Mouse (Mus musculus) kidney, postnatal 14 days (tissue): ENCODE data around the gene Gm49027.
"Not testable (repeated sequence)": the region's sequence is repeated elsewhere in the genome, so short reads cannot be mapped to it uniquely, and the experiment has no call there.

Experiments
- DNase-seq: peaks from one replicate; pipeline ENCODE4 v3.0.0; 2022; ENCODE audit warnings: mixed read lengths

The Gm49027 gene

DNA sequence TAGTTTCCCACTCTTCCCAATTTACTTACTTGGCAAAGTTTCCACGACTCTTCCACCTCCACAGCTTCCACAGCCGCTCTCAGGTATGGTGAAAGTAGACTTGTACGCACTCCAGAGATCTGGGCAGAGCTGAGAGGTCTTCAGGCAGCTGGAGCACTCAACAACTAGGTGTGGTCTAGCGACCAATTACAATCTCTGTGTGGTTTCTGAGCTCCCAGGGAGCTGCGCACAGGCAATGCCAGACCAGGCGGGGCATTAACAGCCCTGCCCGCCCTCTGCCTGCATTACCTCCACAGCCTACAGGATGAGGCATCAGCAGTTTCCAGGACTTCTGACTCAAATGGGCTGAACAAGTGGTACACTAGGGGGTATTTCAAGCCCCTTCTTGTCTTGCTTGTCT, at the start of gene Gm49027:
TSS of gene Gm49027 (minus strand) at position 208 of the 400 bp plus-strand sequence.
- DNase-seq = no peak

DNA sequence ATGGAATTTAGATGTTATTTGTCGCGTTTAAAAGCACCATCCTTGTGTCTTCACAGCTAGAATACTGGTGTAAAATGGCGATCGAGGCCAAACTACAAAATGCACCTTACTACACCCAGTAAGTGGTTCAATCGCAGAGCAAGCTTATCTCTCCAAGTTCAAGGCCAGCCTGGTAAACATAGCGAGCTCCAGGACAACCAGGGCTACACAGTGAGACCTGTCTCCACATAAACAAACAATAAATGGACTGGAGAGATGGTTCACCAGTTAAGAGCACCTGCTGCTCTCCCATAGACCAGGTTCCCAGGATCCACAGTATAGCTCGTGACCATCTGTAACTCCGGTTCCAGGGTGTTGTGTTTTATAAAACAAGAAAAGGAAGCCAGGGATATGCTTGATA, 48.1 kb upstream of the Gm49027 start:
- no peak for DNase-seq

GRCm38 (mm10) chr5:123572357-123573186, 47.3 kb upstream of the Gm49027 start, which contains the start of gene Vps33a:
TSS of gene Vps33a (minus strand) at chr5:123573038.
- peak; percentile 99 for DNase-seq

DNA sequence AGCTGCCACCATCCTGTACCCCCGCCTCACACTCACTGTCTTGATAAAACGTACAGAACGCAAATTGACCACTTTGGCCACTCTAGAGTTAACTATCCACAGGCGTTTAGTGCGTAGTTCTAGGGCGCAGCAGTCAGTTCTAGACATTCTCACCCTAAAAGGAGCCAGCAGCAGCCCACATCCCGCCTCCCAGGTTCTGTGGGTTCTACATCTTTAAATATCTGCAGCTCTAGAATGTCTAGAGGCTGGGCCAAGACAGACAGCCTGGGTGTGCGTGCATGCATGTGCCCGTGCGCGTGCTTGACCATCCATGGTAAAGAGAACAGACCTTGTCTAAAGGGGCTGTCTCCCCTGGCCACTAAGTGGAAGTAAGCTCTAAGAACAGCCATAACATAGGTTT, 35.8 kb upstream of the Gm49027 start:
- DNase-seq = no peak

- no peak for DNase-seq
Measured at GRCm38 (mm10) chr5:123559588-123559987, 34.3 kb upstream of the Gm49027 start.

- DNase-seq = peak; percentile 79
Measured at GRCm38 (mm10) chr5:123556451-123556850, 31.2 kb upstream of the Gm49027 start.

- no peak for DNase-seq
Measured at GRCm38 (mm10) chr5:123555693-123556092, 30.4 kb upstream of the Gm49027 start.

DNA sequence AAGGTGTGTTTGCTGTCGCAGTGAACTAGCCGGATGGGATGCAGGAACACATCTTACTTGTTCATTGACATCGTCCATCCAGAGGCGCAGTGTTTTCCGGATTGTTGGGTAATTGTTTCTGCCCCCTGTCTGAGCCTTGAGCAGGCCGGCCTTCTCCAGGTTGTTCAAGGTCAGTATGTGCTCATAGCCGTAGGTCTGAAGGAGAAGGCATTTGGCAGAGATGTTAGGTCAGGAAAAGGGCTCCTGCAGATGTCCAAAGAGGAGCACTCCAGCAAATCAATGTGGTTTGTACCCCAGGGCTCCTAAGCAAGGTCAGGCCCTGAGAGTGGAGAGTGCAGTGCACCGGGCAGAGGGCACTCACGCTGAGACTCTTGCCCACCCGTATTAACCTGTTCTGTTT, 8.5 kb upstream of the Gm49027 start:
- no peak for DNase-seq

- no peak for DNase-seq
Measured at GRCm38 (mm10) chr5:123530056-123530455, 4.8 kb upstream of the Gm49027 start.

GRCm38 (mm10) chr5:123528641-123529040, 3.4 kb upstream of the Gm49027 start:
- DNase-seq = no peak

DNA sequence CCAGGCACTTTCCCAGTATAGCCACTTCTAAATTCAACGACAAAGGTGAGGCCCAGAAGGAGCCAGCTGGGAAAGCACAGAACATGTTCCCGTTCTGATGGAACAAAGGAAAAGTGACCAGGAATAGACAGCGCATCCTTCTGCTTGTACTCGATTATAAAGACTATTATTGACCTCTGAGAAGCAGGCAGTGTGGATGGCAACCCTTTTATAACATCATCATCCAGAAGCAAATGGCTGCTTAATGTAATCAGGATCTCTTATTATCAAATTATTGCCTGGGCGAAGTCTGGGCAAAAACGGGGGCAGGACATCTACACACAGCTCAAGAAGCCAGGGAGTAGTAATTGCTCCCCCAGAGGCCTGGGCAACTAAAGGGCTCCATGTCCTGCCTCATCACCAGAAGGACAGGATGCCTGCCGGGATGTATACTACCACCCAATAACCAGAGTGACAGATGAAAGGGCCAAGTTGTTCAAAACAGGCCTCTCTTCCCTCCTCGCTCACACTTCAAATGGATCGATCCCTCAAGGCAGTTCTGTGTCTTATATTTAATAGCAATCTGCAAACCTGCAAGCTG, 718 bp upstream of the Gm49027 start:
- DNase-seq = no peak

DNA sequence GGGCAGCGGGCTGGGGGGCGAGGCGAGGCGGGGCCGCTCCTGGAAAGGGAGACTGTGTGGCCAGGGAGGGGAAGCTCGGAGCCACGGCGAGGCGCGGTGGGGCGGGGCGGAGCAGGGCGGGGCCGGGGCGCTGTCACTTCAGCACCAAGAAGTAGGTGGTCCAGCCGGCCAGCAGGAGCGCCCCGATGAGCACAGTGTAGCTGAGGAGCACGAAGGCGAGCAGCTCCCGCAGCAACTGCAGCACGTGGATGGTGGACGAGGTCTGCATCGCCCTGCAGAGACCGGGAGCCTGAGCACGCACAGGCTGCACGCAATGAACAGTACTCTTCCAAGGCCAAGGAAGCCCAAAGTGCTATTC, 916 bp downstream of the Gm49027 start:
- DNase-seq = no peak

DNA sequence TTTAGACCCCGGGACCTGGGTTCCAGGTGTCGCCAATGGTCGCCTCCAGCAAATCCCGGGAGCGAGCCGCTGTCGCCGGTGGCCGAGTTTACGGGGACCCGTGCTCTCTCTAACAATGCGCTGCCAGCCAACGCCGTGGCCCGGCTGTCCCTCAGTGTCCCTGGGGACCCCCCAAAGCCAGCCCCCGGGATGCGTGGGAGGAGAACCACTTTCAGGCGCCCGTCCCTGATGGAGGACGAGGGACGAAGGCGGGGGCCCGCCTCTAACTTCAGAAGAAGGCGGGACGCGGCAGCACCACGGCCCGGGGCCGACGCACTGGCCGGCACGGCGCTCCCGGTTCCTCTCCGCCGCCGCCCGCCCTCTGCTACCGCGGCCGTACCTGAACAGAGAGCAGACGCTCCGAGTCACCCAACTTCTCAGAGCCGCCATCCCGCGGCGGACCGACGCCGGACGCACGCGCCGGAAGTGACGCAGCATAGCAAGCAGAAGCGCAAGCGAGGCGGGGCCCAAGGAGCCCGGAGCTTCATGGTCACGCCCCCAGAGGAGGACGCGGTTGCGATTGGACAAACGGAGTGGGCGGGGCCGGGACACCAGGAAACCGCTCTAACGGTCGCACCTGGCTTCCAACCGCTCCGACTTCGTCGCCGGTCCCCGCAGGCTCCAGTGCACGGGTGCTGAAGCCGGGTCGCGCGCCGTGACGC, 1.4 kb downstream of the Gm49027 start, which contains the start of gene Diablo:
TSS of gene Diablo (minus strand) at position 485 of the 701 bp plus-strand sequence.
- DNase-seq = peak; percentile 99

- no peak for DNase-seq
Measured at GRCm38 (mm10) chr5:123522166-123522565, 3.1 kb downstream of the Gm49027 start.

- DNase-seq = no peak
Measured at GRCm38 (mm10) chr5:123521621-123522020, 3.7 kb downstream of the Gm49027 start.

DNA sequence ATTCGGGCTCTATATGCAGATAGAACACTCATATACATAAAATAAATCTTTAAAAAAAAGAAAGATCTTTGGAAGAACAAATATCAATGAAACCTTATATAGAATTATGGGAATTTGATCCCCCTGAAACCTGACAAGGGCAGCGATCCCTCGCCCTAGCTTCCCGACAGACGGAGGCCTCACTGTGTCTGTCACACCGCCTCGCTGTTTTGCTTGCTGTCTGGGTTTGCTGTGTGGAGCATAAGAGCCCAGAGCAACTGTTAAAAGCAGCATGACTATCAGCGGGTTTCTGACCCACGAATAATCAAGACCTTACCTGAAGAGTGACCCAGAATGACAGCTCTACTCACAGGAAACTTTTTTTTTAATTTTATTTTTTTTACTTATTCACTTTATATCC, 4.6 kb downstream of the Gm49027 start:
- no peak for DNase-seq

DNA sequence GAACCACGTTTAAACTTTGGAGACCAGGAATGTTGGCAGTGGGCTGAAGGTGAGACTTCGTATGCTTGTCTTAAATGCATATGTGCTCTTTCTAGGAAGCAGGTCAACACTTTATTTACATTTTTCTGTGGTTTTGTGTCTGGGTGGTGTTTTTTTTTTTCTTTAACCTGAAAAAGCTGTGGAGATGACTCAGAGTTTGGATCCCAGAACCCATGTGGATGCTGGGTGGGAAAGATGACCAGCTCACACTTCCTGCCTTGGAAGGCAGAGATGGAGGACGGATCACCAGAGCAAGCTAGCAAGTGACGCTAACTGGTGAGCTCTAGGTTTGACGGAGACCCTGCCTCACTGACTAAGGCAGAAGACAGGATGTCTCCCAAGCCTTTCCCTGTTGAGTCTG, 10.4 kb downstream of the Gm49027 start:
- no peak for DNase-seq

DNA sequence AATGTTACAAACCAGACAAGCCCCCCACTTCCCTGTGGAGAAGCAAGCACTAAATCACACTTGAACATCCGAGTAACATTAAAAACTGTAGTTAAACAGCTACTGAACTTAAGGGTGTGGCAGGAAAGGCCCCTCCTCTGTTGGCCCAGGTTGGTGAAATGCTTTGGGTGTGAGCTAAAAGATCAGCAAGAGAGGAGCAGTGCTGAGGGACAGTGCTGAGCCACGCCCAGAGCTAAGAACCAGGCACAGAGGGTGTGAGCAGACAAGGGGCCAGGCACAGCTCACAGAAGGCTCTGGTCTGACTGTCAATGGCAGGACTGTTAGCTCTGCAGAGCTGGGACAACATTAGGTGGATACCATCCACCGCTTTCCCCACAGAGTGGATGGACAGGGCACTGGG, 13.2 kb downstream of the Gm49027 start:
- no peak for DNase-seq

- DNase-seq = not testable (repeated sequence)
Measured at GRCm38 (mm10) chr5:123511426-123511825, 13.9 kb downstream of the Gm49027 start.

- no peak for DNase-seq
Measured at GRCm38 (mm10) chr5:123510160-123510559, 15.1 kb downstream of the Gm49027 start, which contains the start of gene B3gnt4. TSS of gene B3gnt4 (plus strand) at chr5:123510460.

DNA sequence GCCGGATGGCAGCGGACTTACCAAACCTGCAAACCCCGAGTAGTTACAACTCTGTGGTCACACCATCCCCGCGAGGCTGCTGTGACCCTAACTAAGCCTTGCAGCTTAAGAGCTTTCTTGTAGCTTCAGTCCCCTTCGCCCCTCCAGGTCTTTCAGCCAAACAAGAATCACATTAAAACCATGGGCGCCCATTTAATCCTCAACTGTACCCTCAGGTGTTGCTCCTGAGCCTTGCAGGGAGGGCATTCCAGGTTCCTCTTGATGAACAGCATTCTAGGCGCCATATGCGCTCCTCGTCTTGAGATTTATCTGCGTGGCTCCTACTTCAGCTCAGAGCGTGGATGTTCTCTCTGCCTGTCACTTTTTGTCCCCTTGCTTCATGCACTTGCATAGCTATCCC, 16.4 kb downstream of the Gm49027 start:
- DNase-seq = no peak

GRCm38 (mm10) chr5:123507936-123508723, 17.2 kb downstream of the Gm49027 start:
- peak; percentile 90 for DNase-seq

DNA sequence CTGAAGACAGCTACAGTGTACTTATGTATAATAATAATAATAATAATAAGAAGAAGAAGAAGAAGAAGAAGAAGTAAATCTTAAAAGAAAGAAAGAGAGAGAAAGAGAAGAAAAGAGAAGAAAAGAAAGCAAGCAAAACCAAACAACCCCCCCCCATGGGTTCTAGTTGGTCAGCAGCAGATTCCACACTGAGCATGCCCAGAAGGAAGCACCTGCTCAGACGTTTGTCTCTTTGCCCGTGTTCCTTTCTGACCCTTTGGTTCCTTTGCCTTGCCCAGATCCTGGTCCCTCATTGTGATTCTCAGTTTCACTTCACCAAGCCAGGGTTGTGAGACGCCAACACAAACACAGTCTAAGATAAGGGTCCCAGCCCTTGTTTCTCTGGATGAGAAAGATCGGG, 23.3 kb downstream of the Gm49027 start:
- no peak for DNase-seq
